Mouse (Mus musculus) embryonic facial prominence, embryonic 10.5 days (tissue): ENCODE measurements around the gene Spdye4a. TPM values are rescaled to one million over a fixed set of nuclear protein-coding genes. Genes with fewer than 3 reads are reported as not detected.
A peak's percentile ranks its signal among the peaks of the same experiment; 100 is the strongest.

Source experiments
- DNase-seq: peaks from one replicate; pipeline ENCODE4 v3.0.0-alpha.2; 2017; ENCODE audit warnings: low spot score
- H3K27ac ChIP-seq: fragments of 300-500 bp; sonication (generic); replicated peaks from 2 replicates; pipeline ENCODE4 v1.5.1; 2016; ENCODE audit warnings: mild to moderate bottlenecking
- H3K27me3 ChIP-seq: fragments of 300-500 bp; sonication (generic); replicated peaks from 2 replicates; pipeline ENCODE4 v1.6.1; 2016; ENCODE audit warnings: low read depth, mild to moderate bottlenecking; ENCODE audit not compliant: poor library complexity, severe bottlenecking
- H3K36me3 ChIP-seq: fragments of 300-500 bp; sonication (generic); replicated peaks from 2 replicates; pipeline ENCODE4 v1.6.1; 2016; ENCODE audit warnings: mild to moderate bottlenecking, moderate library complexity
- H3K4me1 ChIP-seq: fragments of 300-500 bp; sonication (generic); 2 replicates; pipeline ENCODE4 v1.6.1; 2016
- H3K4me3 ChIP-seq: fragments of 300-500 bp; sonication (generic); 2 replicates; pipeline ENCODE4 v1.5.1; 2016; ENCODE audit warnings: mild to moderate bottlenecking, moderate library complexity
- H3K9me3 ChIP-seq: fragments of 300-500 bp; sonication (generic); 2 replicates; pipeline ENCODE4 v1.6.1; 2016; ENCODE audit warnings: mild to moderate bottlenecking
- WGBS: fragments of 180-500 bp; shearing (Covaris S2); methylation state at CpG from one replicate; pipeline ENCODE4 v1.1.7; 2016; 5-methylcytosine and 5-hydroxymethylcytosine counted together
- polyA plus RNA-seq: library from polyadenylated mRNA; unstranded; fragments of >200 nt; fragmentation: Nextera tagmentation; extraction: Ambion mirVana; gene quantifications from 2 replicates; pipeline ENCODE4 v1.2.1, GENCODE M21; 2016

The Spdye4a gene
- polyA plus RNA-seq, 1 experiment from 2014 or later: not detected

- 74% methylated on average over 5 of the region's 5 CpGs for WGBS
These were observed 29.1 kb upstream of the Spdye4a start for GRCm38 (mm10) chr5:143255802-143256201.

GRCm38 (mm10) chr5:143255131-143255519 lies 28.4 kb upstream of the Spdye4a start:
- no peak overlapping the region for H3K27ac ChIP-seq
- H3K36me3 ChIP-seq: peaks cover 70% of the 10 kb centered on the region
- H3K9me3 ChIP-seq: no peaks in the 10 kb centered on the region
- 8% methylated on average over 24 of the region's 24 CpGs for WGBS
- peaks cover 93% of the 10 kb centered on the region for H3K27me3 ChIP-seq
- DNase-seq: no peak
- H3K4me1 ChIP-seq: peaks cover 29% of the 10 kb centered on the region
- H3K4me3 ChIP-seq: peak overlapping the region; percentile 57

More at GRCm38 (mm10) chr5:143255802-143256201, 29.1 kb upstream of the Spdye4a start:
- H3K27me3 ChIP-seq: peaks cover 87% of the 10 kb centered on the region
- H3K4me3 ChIP-seq: no peak overlapping the region
- H3K4me1 ChIP-seq: peaks cover 29% of the 10 kb centered on the region
- H3K9me3 ChIP-seq: no peaks in the 10 kb centered on the region
- no peak for DNase-seq
- peaks cover 77% of the 10 kb centered on the region for H3K36me3 ChIP-seq
- no peak overlapping the region for H3K27ac ChIP-seq

GRCm38 (mm10) chr5:143254487-143255130 lies 27.9 kb upstream of the Spdye4a start:
- peak; percentile 58 for DNase-seq
- peaks cover 97% of the 10 kb centered on the region for H3K27me3 ChIP-seq
- H3K4me1 ChIP-seq: peaks cover 29% of the 10 kb centered on the region
- H3K4me3 ChIP-seq: peak overlapping the region; percentile 57
- H3K36me3 ChIP-seq: peaks cover 69% of the 10 kb centered on the region
- no peaks in the 10 kb centered on the region for H3K9me3 ChIP-seq
- no peak overlapping the region; the same call in 1 of the 2 replicates for H3K27ac ChIP-seq
- 5% methylated on average over 66 of the region's 66 CpGs for WGBS

GRCm38 (mm10) chr5:143253881-143254486 lies 27.3 kb upstream of the Spdye4a start:
- H3K4me3 ChIP-seq: peak overlapping the region; percentile 57
- WGBS: 7% methylated on average over 81 of the region's 81 CpGs
- H3K4me1 ChIP-seq: peaks cover 29% of the 10 kb centered on the region
- peak; percentile 48 for DNase-seq
- H3K36me3 ChIP-seq: peaks cover 69% of the 10 kb centered on the region
- no peaks in the 10 kb centered on the region for H3K9me3 ChIP-seq
- no peak overlapping the region; the same call in 1 of the 2 replicates for H3K27ac ChIP-seq
- peaks cover 95% of the 10 kb centered on the region for H3K27me3 ChIP-seq

- Histone ChIP-seq H3K27ac (no peak overlapping the region; the same call in 1 of the 2 replicates), H3K27me3 (peaks cover 89% of the 10 kb centered on the region), H3K9me3 (no peaks in the 10 kb centered on the region), H3K4me1 (peaks cover 29% of the 10 kb centered on the region), H3K36me3 (peaks cover 69% of the 10 kb centered on the region), H3K4me3 (peak overlapping the region; percentile 57)
- peak; percentile 58 for DNase-seq
- WGBS: 2% methylated on average over 103 of the region's 103 CpGs
These were observed 26.6 kb upstream of the Spdye4a start for GRCm38 (mm10) chr5:143253186-143253880.

GRCm38 (mm10) chr5:143252791-143253185 lies 26.1 kb upstream of the Spdye4a start:
- H3K4me1 ChIP-seq: peaks cover 29% of the 10 kb centered on the region
- peaks cover 83% of the 10 kb centered on the region for H3K27me3 ChIP-seq
- H3K36me3 ChIP-seq: peaks cover 71% of the 10 kb centered on the region
- H3K27ac ChIP-seq: no peak overlapping the region
- no peak for DNase-seq
- H3K4me3 ChIP-seq: peak overlapping the region; percentile 57
- 9% methylated on average over 18 of the region's 18 CpGs for whole genome bisulfite sequencing
- H3K9me3 ChIP-seq: no peaks in the 10 kb centered on the region

GRCm38 (mm10) chr5:143252039-143252438 lies 25.3 kb upstream of the Spdye4a start:
- no peak overlapping the region for H3K4me3 ChIP-seq
- WGBS: 42% methylated on average over 6 of the region's 6 CpGs
- no peaks in the 10 kb centered on the region for H3K9me3 ChIP-seq
- no peak overlapping the region for H3K27ac ChIP-seq
- no peak for DNase-seq
- H3K27me3 ChIP-seq: peaks cover 76% of the 10 kb centered on the region
- H3K36me3 ChIP-seq: peaks cover 71% of the 10 kb centered on the region
- H3K4me1 ChIP-seq: peaks cover 29% of the 10 kb centered on the region

GRCm38 (mm10) chr5:143244926-143245325 lies 18.2 kb upstream of the Spdye4a start:
- DNase-seq: no peak
- peaks cover 7% of the 10 kb centered on the region for H3K27me3 ChIP-seq
- H3K27ac ChIP-seq: no peak overlapping the region
- H3K36me3 ChIP-seq: peaks cover 100% of the 10 kb centered on the region
- 97% methylated on average over 26 of the region's 26 CpGs for WGBS
- H3K9me3 ChIP-seq: peaks cover 6% of the 10 kb centered on the region; the same call in 1 of the 2 replicates
- no peaks in the 10 kb centered on the region for H3K4me1 ChIP-seq
- H3K4me3 ChIP-seq: no peak overlapping the region

GRCm38 (mm10) chr5:143236036-143236435 lies 9.3 kb upstream of the Spdye4a start:
- Histone ChIP-seq H3K27ac (peak overlapping the region; percentile 96; the same call in 1 of the 2 replicates), H3K9me3 (no peaks in the 10 kb centered on the region), H3K27me3 (no peaks in the 10 kb centered on the region), H3K4me3 (peak overlapping the region; percentile 89), H3K36me3 (peaks cover 43% of the 10 kb centered on the region), H3K4me1 (peaks cover 15% of the 10 kb centered on the region)
- DNase-seq: no peak
- WGBS: 55% methylated on average over 9 of the region's 9 CpGs

- H3K36me3 ChIP-seq: peaks cover 34% of the 10 kb centered on the region
- H3K4me3 ChIP-seq: peak within 1 kb of the TSS; percentile 89
- H3K27me3 ChIP-seq: no peaks in the 10 kb centered on the region
- DNase-seq: peak; percentile 97
- WGBS: under 1% methylated on average over 58 of the region's 58 CpGs
- H3K4me1 ChIP-seq: peaks cover 15% of the 10 kb centered on the region
- no peaks in the 10 kb centered on the region for H3K9me3 ChIP-seq
- H3K27ac ChIP-seq: peak within 1 kb of the TSS; percentile 96
These were observed 8.5 kb upstream of the Spdye4a start, which contains the start of gene Zfp12 for GRCm38 (mm10) chr5:143235028-143235693. Zfp12 (plus strand) TSS chr5:143235163.

- Histone ChIP-seq H3K27ac (no peak overlapping the region), H3K27me3 (no peaks in the 10 kb centered on the region), H3K9me3 (no peaks in the 10 kb centered on the region), H3K36me3 (no peaks in the 10 kb centered on the region), H3K4me1 (no peaks in the 10 kb centered on the region), H3K4me3 (no peak overlapping the region)
- 90% methylated on average over 1 of the region's 1 CpGs for WGBS
- DNase-seq: no peak
These were observed 4.4 kb downstream of the Spdye4a start for GRCm38 (mm10) chr5:143222287-143222686.

GRCm38 (mm10) chr5:143220996-143221395 lies 5.7 kb downstream of the Spdye4a start:
- H3K27ac ChIP-seq: no peak overlapping the region
- no peaks in the 10 kb centered on the region for H3K4me1 ChIP-seq
- WGBS: 77% methylated on average over 5 of the region's 5 CpGs
- DNase-seq: no peak
- H3K36me3 ChIP-seq: no peaks in the 10 kb centered on the region
- H3K4me3 ChIP-seq: no peak overlapping the region
- H3K9me3 ChIP-seq: no peaks in the 10 kb centered on the region
- H3K27me3 ChIP-seq: no peaks in the 10 kb centered on the region
